Mouse (Mus musculus) olfactory bulb, adult 2 months (tissue): ENCODE results near the gene Otos.

Experiments
- CTCF ChIP-seq: fragments of 200-500 bp; IDR thresholded peaks from 2 replicates; pipeline ENCODE4 v1.5.1; 2012; ENCODE audit warnings: low read depth, mild to moderate bottlenecking, low read length, moderate library complexity; ENCODE audit not compliant: insufficient read depth
- POLR2A ChIP-seq: fragments of 200-500 bp; IDR thresholded peaks from 2 replicates; pipeline ENCODE4 v1.6.1; 2012; ENCODE audit warnings: mild to moderate bottlenecking, low read depth, low read length, moderate library complexity; ENCODE audit not compliant: insufficient read depth

DNA sequence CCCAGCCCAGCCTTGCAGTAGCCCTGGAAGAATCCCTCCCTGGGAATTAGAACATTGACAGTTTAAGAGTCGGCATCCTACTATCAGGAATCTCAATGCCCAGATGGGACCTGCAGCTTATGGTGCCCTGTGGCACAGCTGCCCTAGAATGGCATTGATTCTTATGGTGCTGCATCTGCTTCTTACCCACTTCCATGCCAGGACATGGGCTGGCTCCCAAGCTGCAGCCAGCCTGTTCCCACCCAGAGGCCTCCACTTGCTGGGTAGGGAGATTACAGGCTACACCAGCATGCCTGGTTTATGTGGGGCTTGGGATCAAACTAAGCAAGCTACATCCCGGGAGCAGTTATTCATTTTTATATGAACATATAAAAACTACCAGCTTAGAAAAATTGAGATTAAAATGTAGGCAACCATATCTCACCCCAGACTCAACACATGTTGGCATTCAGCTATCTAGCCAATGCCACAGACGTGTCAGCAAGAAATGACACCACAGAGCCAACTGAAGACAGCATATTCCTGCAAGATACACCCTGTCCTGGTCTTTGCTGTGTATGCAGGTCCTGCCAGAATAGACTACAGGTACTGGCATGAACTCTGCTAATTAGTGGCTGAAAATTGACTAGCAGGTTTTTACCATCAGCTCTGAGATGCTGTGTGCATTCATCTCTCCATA is 42.7 kb upstream of the Otos start:
- no peak for TF ChIP-seq CTCF
- TF ChIP-seq POLR2A, result no peak
